Mouse (Mus musculus) CD4-positive helper T cell, adult 2 months (primary cell): Measurements from ENCODE around the gene Mgat1.
"Not testable (repeated sequence)": the region's sequence is repeated elsewhere in the genome, so short reads cannot be mapped to it uniquely, and the experiment has no call there.

Source experiments
- DNase-seq: peaks from one replicate; pipeline ENCODE4 v3.0.0-alpha.2; 2012; ENCODE audit warnings: low read depth, missing footprints, low spot score

Gene Mgat1

DNA sequence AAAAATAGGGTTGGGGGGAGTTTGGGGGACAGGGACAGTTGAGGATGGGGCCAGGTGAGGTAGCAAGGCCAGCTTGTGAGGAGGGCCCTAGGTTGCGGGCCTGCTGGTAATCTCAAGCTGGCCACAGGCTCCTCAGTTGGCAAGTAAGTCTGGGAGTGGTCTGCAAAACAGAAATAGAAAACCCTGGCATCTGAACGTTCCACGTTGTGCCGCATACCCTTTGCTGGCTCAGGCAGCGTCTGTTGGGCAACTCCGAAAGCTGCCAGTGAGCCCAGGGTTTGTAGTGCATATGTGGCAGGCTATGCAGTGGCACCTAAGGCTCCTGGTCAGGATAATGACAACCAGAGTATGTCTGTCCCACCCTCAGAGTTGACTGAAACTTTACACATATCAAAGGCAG, 19.2 kb downstream of the Mgat1 start:
- no peak for DNase-seq

- no peak for DNase-seq
Measured at GRCm38 (mm10) chr11:49264081-49264480, 20.1 kb downstream of the Mgat1 start.

DNA sequence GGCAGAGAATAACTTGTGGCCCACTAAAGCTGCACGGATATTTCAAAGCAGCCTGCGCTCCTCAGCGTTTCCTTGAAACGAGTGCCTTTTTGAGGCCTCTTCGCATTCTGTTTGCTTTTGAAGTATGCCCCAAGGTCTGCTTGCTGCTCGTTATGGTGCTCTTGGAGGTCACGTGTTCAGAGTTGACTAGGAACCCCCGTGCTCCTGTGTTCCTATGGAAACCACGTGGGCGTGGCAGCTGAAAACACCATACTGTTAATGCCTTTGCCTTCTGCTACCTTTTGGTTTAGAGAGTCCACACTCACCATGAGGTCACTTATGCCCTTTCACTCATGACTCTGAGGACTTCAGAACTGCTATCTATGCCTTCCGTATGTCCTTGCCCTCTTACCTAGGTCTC, 20.6 kb downstream of the Mgat1 start:
- DNase-seq: peak; percentile 73

- DNase-seq: no peak
Measured at GRCm38 (mm10) chr11:49265101-49265500, 21.1 kb downstream of the Mgat1 start.

DNA sequence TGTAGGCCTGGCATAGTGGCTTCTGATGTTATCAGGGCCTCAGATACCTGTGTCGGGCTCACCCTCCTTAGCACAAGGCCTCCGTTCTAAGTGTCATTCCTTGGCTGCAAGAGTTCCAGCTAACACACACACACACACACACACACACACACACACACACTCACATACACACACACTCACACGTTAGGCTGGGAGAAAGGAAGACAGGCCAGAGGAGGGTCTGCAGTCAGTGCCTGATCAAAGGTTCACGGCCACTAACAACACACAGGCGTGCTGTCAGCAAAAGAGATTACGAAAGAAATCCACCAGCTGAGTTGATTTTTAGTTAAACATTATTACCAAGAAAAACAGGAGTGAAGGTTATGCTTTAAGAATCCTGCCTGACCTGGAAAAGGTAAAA, 22.7 kb downstream of the Mgat1 start:
- DNase-seq: no peak

GRCm38 (mm10) chr11:49267316-49267715, 23.3 kb downstream of the Mgat1 start:
- no peak for DNase-seq

GRCm38 (mm10) chr11:49267970-49268579, 24.1 kb downstream of the Mgat1 start:
- no peak for DNase-seq

GRCm38 (mm10) chr11:49269761-49270160, 25.8 kb downstream of the Mgat1 start:
- no peak for DNase-seq

DNA sequence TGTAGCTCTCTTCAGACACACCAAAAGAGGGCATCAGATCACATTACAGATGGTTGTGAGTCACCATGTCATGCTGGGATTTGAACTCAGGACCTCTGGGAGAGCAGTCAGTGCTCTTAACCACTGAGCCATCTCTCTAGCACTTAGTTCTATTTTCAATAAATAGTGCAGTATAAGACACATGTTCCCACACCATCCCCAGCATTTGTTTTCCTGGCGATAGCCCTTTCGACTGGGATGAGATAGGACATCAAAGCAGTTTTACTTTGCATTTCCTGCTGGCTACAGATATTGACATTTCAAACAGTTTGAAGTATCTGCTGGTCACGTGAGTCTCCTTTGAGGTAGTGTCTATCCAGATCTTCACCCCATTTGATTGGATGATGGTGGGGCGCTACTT, 26.4 kb downstream of the Mgat1 start:
- DNase-seq: no peak

DNA sequence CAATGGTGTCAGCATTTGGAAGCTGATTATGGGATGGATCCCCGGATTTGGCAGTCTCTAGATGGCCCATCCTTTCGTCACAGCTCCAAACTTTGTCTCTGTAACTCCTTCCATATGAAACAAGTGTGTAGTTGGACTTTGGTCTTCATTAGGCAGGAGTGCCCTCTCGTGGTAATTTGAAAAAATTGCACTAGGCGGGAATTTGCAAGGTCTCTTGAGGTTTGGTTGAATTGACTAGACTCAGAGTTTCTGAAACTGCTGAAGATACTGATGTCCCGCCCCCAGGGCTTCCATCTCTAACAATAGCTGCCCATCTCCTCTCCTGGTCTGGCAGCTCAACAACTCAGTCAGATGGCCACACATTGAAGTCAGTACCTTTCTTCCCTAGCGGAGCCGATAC, 27.3 kb downstream of the Mgat1 start:
- DNase-seq: peak; percentile 68

DNA sequence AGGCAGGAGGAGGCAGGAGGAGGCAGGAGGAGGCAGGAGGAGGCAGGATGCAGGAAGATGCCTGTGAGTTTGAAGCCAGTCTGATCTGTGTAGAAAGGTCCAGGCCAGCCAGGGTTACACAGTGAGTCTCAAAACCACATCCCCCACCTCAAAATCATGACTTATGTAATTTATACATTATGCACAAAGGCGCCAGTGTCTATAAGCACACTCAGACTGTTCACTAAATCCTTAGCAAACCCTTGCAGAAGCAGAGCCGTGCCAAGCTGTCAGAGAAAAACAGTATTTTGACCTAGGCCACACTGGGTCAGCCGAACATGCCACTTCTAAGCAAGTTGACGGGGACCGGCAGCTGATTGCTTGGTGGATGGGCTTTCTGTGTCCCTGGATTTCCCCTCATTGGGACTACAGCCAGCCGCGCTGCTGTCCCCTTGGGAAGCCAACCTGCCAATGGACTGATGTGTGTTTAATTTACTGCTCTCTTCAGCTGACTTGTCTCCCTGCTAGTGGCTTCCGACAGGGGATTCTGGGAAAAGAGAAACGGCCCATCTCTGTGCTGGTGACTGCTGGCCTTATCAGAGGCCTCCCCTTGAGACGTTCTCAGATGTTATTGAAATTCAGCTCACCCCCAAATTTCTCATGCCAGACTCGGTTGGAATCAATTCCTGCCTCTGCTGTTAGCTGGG, 30.0 kb downstream of the Mgat1 start:
- no peak for DNase-seq

- no peak for DNase-seq
Measured at GRCm38 (mm10) chr11:49278222-49278621, 34.2 kb downstream of the Mgat1 start, which contains the start of gene Olfr1393. TSS of gene Olfr1393 (plus strand) at chr11:49278304.

DNA sequence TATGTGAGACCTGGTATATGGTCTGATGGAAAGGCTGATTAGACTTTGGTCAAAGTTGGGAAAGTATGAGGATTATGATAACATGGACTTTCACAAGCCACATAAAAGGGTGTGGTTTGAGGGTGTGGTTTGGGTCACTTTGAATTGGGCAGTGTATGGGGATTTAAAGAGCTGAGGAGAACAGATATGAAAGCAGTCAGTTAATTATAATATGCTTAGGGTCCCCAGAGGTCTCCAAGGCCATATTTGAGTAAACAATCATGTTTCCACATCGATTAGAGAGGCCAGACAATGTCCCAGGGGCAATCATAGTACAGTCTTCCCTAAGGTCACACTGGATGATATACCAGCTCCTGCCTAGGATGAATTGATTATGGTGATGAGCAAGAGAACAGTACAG, 41.0 kb downstream of the Mgat1 start, which contains the start of gene Olfr1392:
Gene Olfr1392 (plus strand): TSS at position 301 of the 400 bp plus-strand sequence.
- DNase-seq: not testable (repeated sequence)

GRCm38 (mm10) chr11:49287251-49287650, 43.3 kb downstream of the Mgat1 start:
- DNase-seq: no peak

DNA sequence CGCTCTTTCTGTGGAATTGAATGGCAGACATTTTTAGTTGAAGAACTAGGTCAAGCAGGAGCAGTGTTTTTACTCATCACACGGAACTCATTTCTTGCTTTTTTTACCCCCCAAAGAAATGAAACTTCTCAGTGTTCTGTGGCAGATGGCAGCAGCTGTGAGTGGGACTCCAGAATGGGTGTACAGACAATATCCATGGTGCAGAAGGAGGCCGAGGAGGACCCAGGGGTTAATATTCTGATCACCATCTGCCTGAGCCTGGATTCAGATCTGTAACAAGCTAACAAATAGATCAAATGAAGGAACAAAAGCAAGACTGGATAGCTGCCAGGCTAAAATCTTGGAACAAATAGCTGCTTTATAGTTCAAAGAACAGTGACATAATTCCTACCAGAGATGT, 48.8 kb downstream of the Mgat1 start:
- DNase-seq: no peak

DNA sequence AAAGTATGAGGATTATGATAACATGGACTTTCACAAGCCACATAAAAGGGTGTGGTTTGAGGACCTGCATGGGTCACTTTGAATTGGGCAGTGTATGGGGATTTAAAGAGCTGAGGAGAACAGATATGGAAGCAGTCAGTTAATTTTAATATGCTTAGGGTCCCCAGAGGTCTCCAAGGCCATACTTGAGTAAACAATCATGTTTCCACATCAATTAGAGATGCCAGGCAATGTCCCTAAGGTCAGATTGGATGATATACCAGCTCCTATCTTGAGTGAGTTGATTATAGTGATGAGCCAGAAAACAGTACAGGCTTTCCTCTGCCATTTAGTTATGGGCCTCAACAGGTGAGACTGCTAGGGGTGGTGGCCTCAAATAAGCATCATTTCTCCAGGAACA, 60.5 kb downstream of the Mgat1 start, which contains the start of gene Olfr10:
Gene Olfr10 (plus strand): TSS at position 301 of the 400 bp plus-strand sequence.
- no peak for DNase-seq

GRCm38 (mm10) chr11:49308547-49308946, 64.6 kb downstream of the Mgat1 start:
- DNase-seq: not testable (repeated sequence)
